Mouse (Mus musculus): ENCODE measurements around the gene Iqschfp. TPM values are rescaled to one million over a fixed set of nuclear protein-coding genes. Genes with fewer than 3 reads are reported as not detected.

The Iqschfp gene
- polyA plus RNA-seq, 1 experiment: not detected

DNA sequence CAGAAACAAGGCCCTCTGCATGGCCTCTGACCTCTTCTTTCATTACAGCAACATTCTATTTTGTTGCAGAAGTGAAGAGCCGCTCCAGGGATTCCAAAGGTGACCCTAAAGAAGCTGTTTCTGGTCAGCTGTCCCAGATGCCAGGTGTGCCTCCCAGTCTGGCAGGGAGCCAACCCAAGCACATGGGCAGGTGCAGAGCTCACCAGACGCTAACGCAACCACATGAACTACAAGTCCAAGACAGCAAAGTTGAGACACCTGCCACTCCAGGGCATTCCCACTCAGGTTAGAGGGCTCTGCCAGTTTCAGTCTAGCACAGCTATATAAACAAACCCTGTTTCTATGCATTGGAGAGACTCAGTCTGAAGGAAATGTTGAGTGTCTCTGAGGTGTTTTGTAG is 461.5 kb downstream of the Iqschfp start:
- no peak for TF ChIP-seq GATA1 (IDR thresholded peaks at IDR 0.05; ENCODE audit: borderline replicate concordance, low read length)
- TF ChIP-seq FLI1 (IDR thresholded peaks at IDR 0.05; ENCODE audit: low read length): no peak
- H3K4me3 ChIP-seq (replicated peaks): no peak overlapping the region
- H3K27me3 ChIP-seq (replicated peaks): peaks cover 6% of the 10 kb centered on the region
- H3K9me3 ChIP-seq: peaks cover 4% of the 10 kb centered on the region
- H3K4me1 ChIP-seq: no peaks in the 10 kb centered on the region
- H3K36me3 ChIP-seq (replicated peaks; ENCODE audit: low read length): no peaks in the 10 kb centered on the region

DNA sequence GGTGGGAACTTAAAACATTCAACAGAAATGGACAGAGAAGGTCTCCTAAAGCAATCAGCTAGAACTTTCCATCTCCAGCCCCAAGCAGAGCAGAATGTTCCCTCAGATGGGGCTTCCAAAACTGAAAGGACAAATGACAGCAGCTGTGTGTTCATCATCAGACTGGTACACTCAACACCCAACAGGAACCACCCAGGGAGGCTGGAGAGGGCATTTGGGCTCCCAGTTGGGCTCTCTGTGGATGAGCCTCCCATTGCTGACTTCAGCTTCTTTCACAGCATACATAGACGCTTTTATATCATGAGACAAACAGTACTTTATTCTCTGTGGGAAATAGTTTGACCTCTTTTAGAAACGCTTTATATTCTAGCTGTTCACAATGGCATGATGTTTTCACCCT is 464.5 kb downstream of the Iqschfp start:
- Histone ChIP-seq H3K27me3 (replicated peaks) (peaks cover 3% of the 10 kb centered on the region), H3K4me3 (replicated peaks) (no peak overlapping the region), H3K36me3 (replicated peaks; ENCODE audit: low read length) (no peaks in the 10 kb centered on the region), H3K4me1 (no peaks in the 10 kb centered on the region), H3K9me3 (peaks cover 4% of the 10 kb centered on the region)
- TF ChIP-seq FLI1 (IDR thresholded peaks at IDR 0.05; ENCODE audit: low read length) (no peak), GATA1 (IDR thresholded peaks at IDR 0.05; ENCODE audit: borderline replicate concordance, low read length) (no peak)

DNA sequence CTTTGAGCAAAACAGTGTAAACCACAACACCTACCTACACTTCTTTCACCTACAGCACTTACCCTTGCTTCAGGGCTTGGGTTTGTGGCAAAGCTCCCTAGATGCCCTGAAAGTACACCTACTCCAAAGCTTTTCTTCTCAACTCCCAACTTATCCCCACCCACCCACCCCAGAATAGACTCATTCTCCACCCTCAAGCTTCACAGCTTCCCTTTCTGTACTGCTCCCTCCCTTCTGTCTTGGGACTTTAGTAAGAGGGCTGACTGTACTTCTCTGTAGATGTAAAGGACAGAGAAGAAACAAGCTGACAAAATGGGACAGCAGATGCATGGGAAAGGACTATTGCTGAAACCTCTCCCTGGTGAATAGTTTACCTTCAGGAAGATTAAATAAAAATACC is 476.0 kb downstream of the Iqschfp start:
- Histone ChIP-seq H3K36me3 (replicated peaks; ENCODE audit: low read length) (no peaks in the 10 kb centered on the region), H3K4me3 (replicated peaks) (no peak overlapping the region), H3K27me3 (replicated peaks) (peaks cover 1% of the 10 kb centered on the region), H3K4me1 (peaks cover 10% of the 10 kb centered on the region; the same call in 1 of the 2 replicates), H3K9me3 (no peaks in the 10 kb centered on the region)
- TF ChIP-seq GATA1 (IDR thresholded peaks at IDR 0.05; ENCODE audit: borderline replicate concordance, low read length): no peak
- TF ChIP-seq FLI1 (IDR thresholded peaks at IDR 0.05; ENCODE audit: low read length): no peak

DNA sequence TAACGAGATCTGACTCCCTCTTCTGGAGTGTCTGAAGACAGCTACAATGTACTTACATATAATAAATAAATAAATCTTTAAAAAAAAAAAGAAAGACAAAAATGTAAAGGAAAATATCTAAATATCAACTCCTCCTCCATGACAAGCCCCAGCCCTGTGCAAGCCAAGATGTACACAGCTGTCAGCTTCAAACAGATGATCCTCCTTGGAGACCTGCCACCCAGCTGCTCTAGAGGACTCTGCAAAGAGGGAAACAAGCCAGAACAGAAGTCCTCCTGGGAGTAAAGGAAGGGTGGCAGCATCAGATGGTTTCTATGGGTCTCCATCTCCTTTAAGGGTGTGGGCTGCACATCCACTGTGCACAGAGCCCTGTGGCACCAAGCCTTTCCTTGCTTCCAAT is 480.9 kb downstream of the Iqschfp start:
- H3K9me3 ChIP-seq: no peaks in the 10 kb centered on the region
- peaks cover 10% of the 10 kb centered on the region for H3K27me3 ChIP-seq (replicated peaks)
- H3K4me1 ChIP-seq: 0 out of 2 replicates have a peak, but pooled peaks cover 4% of the 10 kb centered on the region
- H3K36me3 ChIP-seq (replicated peaks; ENCODE audit: low read length): no peaks in the 10 kb centered on the region
- no peak for TF ChIP-seq GATA1 (IDR thresholded peaks at IDR 0.05; ENCODE audit: borderline replicate concordance, low read length)
- TF ChIP-seq FLI1 (IDR thresholded peaks at IDR 0.05; ENCODE audit: low read length): no peak
- H3K4me3 ChIP-seq (replicated peaks): no peak overlapping the region

DNA sequence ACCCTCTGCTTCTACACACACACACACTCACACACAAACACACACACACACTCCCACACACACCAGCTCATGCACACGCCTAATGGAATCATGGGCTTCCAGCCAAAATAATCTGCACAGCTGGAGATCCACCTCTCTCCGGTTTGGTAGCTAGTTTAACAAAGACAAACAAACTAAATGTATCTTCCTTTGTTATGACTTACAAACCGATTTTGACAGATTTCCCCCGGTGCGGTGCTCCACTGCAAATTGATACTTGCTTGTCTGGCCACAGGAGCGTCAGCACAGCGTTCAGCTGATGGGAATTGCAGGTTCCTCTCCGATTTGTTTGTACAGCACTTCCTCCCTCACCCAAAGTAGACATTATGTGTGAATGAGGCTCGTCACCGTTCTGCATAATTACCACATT is 483.1 kb downstream of the Iqschfp start:
- Histone ChIP-seq H3K9me3 (no peaks in the 10 kb centered on the region), H3K27me3 (replicated peaks) (peaks cover 12% of the 10 kb centered on the region), H3K4me1 (0 out of 2 replicates have a peak, but pooled peaks cover 4% of the 10 kb centered on the region), H3K4me3 (replicated peaks) (no peak overlapping the region), H3K36me3 (replicated peaks; ENCODE audit: low read length) (no peaks in the 10 kb centered on the region)
- TF ChIP-seq GATA1 (IDR thresholded peaks at IDR 0.05; ENCODE audit: borderline replicate concordance, low read length): no peak
- TF ChIP-seq FLI1 (IDR thresholded peaks at IDR 0.05; ENCODE audit: low read length): no peak

DNA sequence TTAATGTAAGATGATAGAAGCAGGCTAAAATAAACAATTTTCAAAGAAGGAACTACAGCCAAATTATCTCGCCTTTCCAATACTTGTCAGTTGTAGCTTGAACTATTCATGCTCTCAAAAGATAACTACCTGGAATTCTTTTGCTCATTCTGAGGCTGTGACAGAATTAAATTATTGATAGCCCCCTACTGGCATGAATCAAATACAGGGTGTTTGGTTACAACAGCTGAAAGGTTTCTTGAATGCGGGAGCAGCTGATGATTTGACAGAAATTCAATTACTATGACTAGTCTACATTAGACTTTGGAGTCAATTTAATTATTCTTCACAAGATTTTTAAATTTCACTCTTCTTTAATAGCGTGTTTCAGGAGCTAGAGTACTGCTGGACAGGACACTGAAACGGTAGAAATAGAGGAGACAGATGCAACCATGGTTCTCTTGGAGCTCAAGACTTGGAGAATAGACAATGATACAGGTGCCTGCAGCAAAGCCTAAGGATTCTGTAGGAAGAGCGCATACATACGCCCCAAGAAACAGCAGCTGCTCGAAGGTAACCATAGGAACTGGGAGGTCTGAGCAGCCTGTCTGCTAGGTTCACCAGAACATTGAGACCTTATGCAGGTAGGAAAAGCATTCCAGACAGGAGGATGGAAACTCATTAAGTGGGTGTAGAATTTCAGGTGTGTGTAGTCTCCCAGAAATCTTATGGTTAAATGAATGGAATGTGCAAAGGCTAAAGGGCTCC is 485.6 kb downstream of the Iqschfp start:
- no peak for TF ChIP-seq FLI1 (IDR thresholded peaks at IDR 0.05; ENCODE audit: low read length)
- TF ChIP-seq GATA1 (IDR thresholded peaks at IDR 0.05; ENCODE audit: borderline replicate concordance, low read length): no peak
- H3K9me3 ChIP-seq: no peaks in the 10 kb centered on the region
- H3K4me3 ChIP-seq (replicated peaks): no peak overlapping the region
- peaks cover 12% of the 10 kb centered on the region for H3K27me3 ChIP-seq (replicated peaks)
- no peaks in the 10 kb centered on the region for H3K36me3 ChIP-seq (replicated peaks; ENCODE audit: low read length)
- H3K4me1 ChIP-seq: peaks cover 4% of the 10 kb centered on the region; the same call in 1 of the 2 replicates

DNA sequence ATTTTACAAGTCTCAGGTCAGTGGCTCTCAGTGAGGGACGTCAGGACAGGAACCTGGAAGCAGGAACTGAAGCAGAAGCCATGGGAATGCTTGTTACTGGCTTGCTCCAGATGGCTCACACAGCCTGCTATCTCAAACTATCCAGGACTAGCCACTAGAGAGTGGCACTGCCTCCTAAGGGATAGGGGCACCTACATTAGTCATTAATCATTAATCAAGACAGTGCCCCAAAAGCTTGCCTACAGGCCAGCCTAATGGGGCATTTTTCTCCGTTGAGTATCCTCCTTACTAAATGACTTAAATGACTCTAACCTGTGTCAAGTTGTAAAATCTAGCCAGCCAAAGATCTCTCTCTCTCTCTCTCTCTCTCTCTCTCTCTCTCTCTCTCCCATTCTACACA is 486.8 kb downstream of the Iqschfp start:
- H3K4me1 ChIP-seq: peaks cover 7% of the 10 kb centered on the region; the same call in 1 of the 2 replicates
- no peak for TF ChIP-seq FLI1 (IDR thresholded peaks at IDR 0.05; ENCODE audit: low read length)
- TF ChIP-seq GATA1 (IDR thresholded peaks at IDR 0.05; ENCODE audit: borderline replicate concordance, low read length): no peak
- peaks cover 10% of the 10 kb centered on the region for H3K27me3 ChIP-seq (replicated peaks)
- H3K36me3 ChIP-seq (replicated peaks; ENCODE audit: low read length): no peaks in the 10 kb centered on the region
- no peak overlapping the region for H3K4me3 ChIP-seq (replicated peaks)
- H3K9me3 ChIP-seq: no peaks in the 10 kb centered on the region

DNA sequence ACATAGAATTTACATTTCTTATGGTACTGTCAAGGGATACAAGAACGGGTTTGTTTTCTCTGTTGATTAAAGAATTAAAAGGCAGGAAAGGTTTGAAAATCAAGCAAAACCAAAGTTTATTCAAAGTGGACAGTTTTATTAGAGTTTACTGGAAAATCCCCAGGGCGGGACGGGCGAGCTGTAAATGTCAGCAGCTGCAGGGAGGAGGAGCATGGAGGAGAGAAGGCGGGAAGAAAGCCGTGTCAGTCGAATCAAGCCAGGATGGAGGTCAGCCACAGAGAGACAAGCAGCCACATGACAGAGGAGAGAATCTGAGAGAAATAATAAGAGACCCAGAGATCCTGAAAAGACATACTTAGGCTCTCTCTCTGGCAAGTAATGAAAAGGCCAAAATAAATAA is 487.2 kb downstream of the Iqschfp start:
- peaks cover 7% of the 10 kb centered on the region; the same call in 1 of the 2 replicates for H3K4me1 ChIP-seq
- H3K4me3 ChIP-seq (replicated peaks): no peak overlapping the region
- peaks cover 10% of the 10 kb centered on the region for H3K27me3 ChIP-seq (replicated peaks)
- TF ChIP-seq GATA1 (IDR thresholded peaks at IDR 0.05; ENCODE audit: borderline replicate concordance, low read length) (no peak), FLI1 (IDR thresholded peaks at IDR 0.05; ENCODE audit: low read length) (no peak)
- no peaks in the 10 kb centered on the region for H3K9me3 ChIP-seq
- H3K36me3 ChIP-seq (replicated peaks; ENCODE audit: low read length): no peaks in the 10 kb centered on the region

DNA sequence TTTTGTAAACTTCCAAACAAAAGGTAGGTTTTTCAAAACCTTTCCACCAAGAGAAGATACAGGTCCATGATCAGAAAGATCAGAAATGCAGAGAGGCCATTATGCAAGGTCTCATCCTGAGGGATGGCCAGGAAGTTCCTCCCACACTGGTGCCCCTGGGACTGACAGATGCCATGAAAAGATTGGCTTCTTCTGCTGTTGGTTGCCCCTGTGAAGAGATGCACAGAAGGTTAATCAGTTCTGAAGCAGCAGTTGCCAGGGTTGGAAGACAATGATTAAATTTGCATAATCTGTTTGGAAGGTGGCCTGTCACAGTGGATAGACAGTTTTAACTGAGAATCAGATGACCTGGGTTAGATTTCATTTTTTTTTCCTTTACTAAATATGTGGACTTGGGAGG is 491.6 kb downstream of the Iqschfp start:
- H3K9me3 ChIP-seq: no peaks in the 10 kb centered on the region
- H3K4me1 ChIP-seq: peaks cover 3% of the 10 kb centered on the region; the same call in 1 of the 2 replicates
- H3K4me3 ChIP-seq (replicated peaks): no peak overlapping the region
- H3K36me3 ChIP-seq (replicated peaks; ENCODE audit: low read length): no peaks in the 10 kb centered on the region
- peaks cover 9% of the 10 kb centered on the region for H3K27me3 ChIP-seq (replicated peaks)
- no peak for TF ChIP-seq FLI1 (IDR thresholded peaks at IDR 0.05; ENCODE audit: low read length)
- no peak for TF ChIP-seq GATA1 (IDR thresholded peaks at IDR 0.05; ENCODE audit: borderline replicate concordance, low read length)

DNA sequence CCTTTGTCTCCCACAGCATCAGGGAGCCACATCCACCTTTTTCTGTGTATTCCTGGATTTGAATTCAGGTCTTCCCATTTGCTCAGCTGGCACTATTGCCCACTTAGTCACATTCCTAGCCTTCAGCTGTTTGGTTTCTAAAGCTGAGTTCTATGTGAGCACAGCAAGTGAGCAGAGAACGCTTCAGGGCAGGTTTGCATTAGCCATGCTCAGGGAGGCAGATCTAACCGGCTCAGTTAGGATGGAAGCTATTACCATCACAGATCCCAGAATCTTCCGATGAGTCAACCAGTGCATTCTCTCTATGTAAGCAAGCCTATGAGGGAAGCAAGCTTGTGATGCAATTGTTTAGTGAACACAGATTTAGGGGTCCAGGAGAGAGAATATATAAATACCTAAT is 493.5 kb downstream of the Iqschfp start:
- Histone ChIP-seq H3K4me3 (replicated peaks) (no peak overlapping the region), H3K36me3 (replicated peaks; ENCODE audit: low read length) (no peaks in the 10 kb centered on the region), H3K4me1 (peaks cover 3% of the 10 kb centered on the region; the same call in 1 of the 2 replicates), H3K9me3 (no peaks in the 10 kb centered on the region), H3K27me3 (replicated peaks) (peaks cover 7% of the 10 kb centered on the region)
- TF ChIP-seq FLI1 (IDR thresholded peaks at IDR 0.05; ENCODE audit: low read length) (no peak), GATA1 (IDR thresholded peaks at IDR 0.05; ENCODE audit: borderline replicate concordance, low read length) (no peak)

All from megakaryocyte, embryonic 14.5 days (primary cell).